9 mouse cellular contexts compared by ENCODE assay signal in genomic region chr2:118846246-118846645, GRCm38 (mm10). TPM values are rescaled to one million over a fixed set of nuclear protein-coding genes. Genes with fewer than 3 reads are reported as not detected.
DNase-seq lines count a peak whose midpoint lies in the region; ATAC-seq and TF ChIP-seq lines count a peak whose summit lies in the region.
"Had no signal": no experiment of that assay in that cellular context is flagged by ENCODE, and none has a peak within 500 bp of the region (broad histone marks: within the 10 kb centered on the region; RNA-seq: fewer than 3 reads in every experiment).

No protein-coding gene starts in this region.

- no peaks in the 10 kb centered on the region for H3K4me1 ChIP-seq in forebrain, embryonic 14.5 days (ENCODE audit: control insufficient read depth, insufficient read depth, low read length)
- no peaks in the 10 kb centered on the region for H3K4me1 ChIP-seq in forebrain, postnatal 0 days (ENCODE audit: insufficient read depth)
- peaks cover 13 to 22% of the 10 kb centered on the region in 2 experiments for H3K4me1 ChIP-seq in liver, embryonic 14.5 days (replicated peaks; ENCODE audit: control insufficient read depth in 2 of 2, insufficient read depth in 2 of 2, low read length in 1 of 2)
- H3K4me1 ChIP-seq in neural tube, embryonic 15.5 days: no peaks in the 10 kb centered on the region

- H3K4me2 ChIP-seq in forebrain, embryonic 14.5 days (ENCODE audit: low read length): no peak overlapping the region
- H3K4me2 ChIP-seq in forebrain, postnatal 0 days (ENCODE audit: low read depth): no peak overlapping the region
- no peak overlapping the region for H3K4me2 ChIP-seq in liver, embryonic 14.5 days (ENCODE audit: low read depth)
- no peak overlapping the region for H3K4me2 ChIP-seq in neural tube, embryonic 15.5 days
- H3K4me2 ChIP-seq: lung, embryonic 14.5 days had no signal

- no peaks in the 10 kb centered on the region for H3K27me3 ChIP-seq in forebrain, embryonic 14.5 days (replicated peaks; ENCODE audit: control insufficient read depth, insufficient read depth, low read length)
- H3K27me3 ChIP-seq in forebrain, postnatal 0 days (ENCODE audit: insufficient read depth, low read length): no peaks in the 10 kb centered on the region
- no peaks in the 10 kb centered on the region; the same call in 1 of the 2 replicates for H3K27me3 ChIP-seq in liver, embryonic 14.5 days (ENCODE audit: control insufficient read depth, insufficient read depth, low read length)
- H3K27me3 ChIP-seq in neural tube, embryonic 15.5 days (replicated peaks): no peaks in the 10 kb centered on the region

- no peak overlapping the region for H3K27ac ChIP-seq in forebrain, embryonic 14.5 days (ENCODE audit: low read depth, low read length)
- no peak overlapping the region for H3K27ac ChIP-seq in forebrain, postnatal 0 days (ENCODE audit: low read depth, low read length)
- H3K27ac ChIP-seq in liver, embryonic 14.5 days: no peak overlapping the region
- H3K27ac ChIP-seq in neural tube, embryonic 15.5 days (replicated peaks): no peak overlapping the region

- no peak overlapping the region for H3K4me3 ChIP-seq in forebrain, embryonic 14.5 days (ENCODE audit: low read depth, low read length)
- no peak overlapping the region for H3K4me3 ChIP-seq in forebrain, postnatal 0 days (ENCODE audit: low read depth, low read length)
- no peak overlapping the region for H3K4me3 ChIP-seq in liver, embryonic 14.5 days (ENCODE audit: insufficient read depth in 1 of 2, low read depth in 2 of 2, low read length in 2 of 2)
- no peak overlapping the region for H3K4me3 ChIP-seq in neural tube, embryonic 15.5 days (replicated peaks)

- TF ChIP-seq EP300 in liver, embryonic 14.5 days (IDR thresholded peaks at IDR 0.05; ENCODE audit: low read depth): no peak

- no peak overlapping the region for H3K9ac ChIP-seq in forebrain, embryonic 14.5 days (ENCODE audit: low read length)
- H3K9ac ChIP-seq in forebrain, postnatal 0 days: no peak overlapping the region
- H3K9ac ChIP-seq in liver, embryonic 14.5 days (replicated peaks): no peak overlapping the region
- H3K9ac ChIP-seq in neural tube, embryonic 15.5 days (replicated peaks): no peak overlapping the region
- H3K9ac ChIP-seq: lung, embryonic 14.5 days had no signal

- no peaks in the 10 kb centered on the region for H3K36me3 ChIP-seq in forebrain, embryonic 14.5 days (ENCODE audit: control insufficient read depth, insufficient read depth, low read length)
- no peaks in the 10 kb centered on the region for H3K36me3 ChIP-seq in forebrain, postnatal 0 days (ENCODE audit: insufficient read depth)
- H3K36me3 ChIP-seq in liver, embryonic 14.5 days (replicated peaks; ENCODE audit: control insufficient read depth, insufficient read depth, low read depth): no peaks in the 10 kb centered on the region
- no peaks in the 10 kb centered on the region for H3K36me3 ChIP-seq in neural tube, embryonic 15.5 days

- 52% methylated on average over 7 of the region's 7 CpGs for WGBS in forebrain, embryonic 14.5 days
- WGBS in forebrain, postnatal 0 days: 47% methylated on average over 7 of the region's 7 CpGs
- WGBS in liver, embryonic 14.5 days (ENCODE audit: insufficient replicate concordance): 63% methylated on average over 7 of the region's 7 CpGs
- 62% methylated on average over 7 of the region's 7 CpGs for WGBS in neural tube, embryonic 15.5 days

- peak; percentile 89 for ATAC-seq in forebrain, embryonic 14.5 days
- ATAC-seq in forebrain, postnatal 0 days: no peak
- peak; percentile 34; the same call in 1 of the 2 replicates for ATAC-seq in liver, embryonic 14.5 days (ENCODE audit: insufficient read depth)
- ATAC-seq in neural tube, embryonic 15.5 days (ENCODE audit: low FRiP score): no peak

- peak; percentile 78 for DNase-seq in forebrain, embryonic 14.5 days (ENCODE audit: low spot score)
- DNase-seq in forebrain, postnatal 0 days: no peak
- DNase-seq in urinary bladder, postnatal 14 days (ENCODE audit: low spot score): peak; percentile 8
- no peak for DNase-seq in urinary bladder, postnatal 25 days (ENCODE audit: low spot score)
- DNase-seq in liver, embryonic 14.5 days (ENCODE audit: low read depth in 3 of 3, low spot score in 3 of 3): peak in 1 of 3 experiments; percentile 39
- DNase-seq in layer of hippocampus, adult 9-10 months (ENCODE audit: low spot score): no peak
- DNase-seq in frontal cortex, adult 2 months (ENCODE audit: extremely low spot score in 1 of 2, low spot score in 1 of 2): no peak
- DNase-seq: lung, embryonic 14.5 days had no signal

- no peaks in the 10 kb centered on the region for H3K9me3 ChIP-seq in forebrain, embryonic 14.5 days (replicated peaks; ENCODE audit: control insufficient read depth, low read length)
- H3K9me3 ChIP-seq in forebrain, postnatal 0 days (ENCODE audit: low read length): no peaks in the 10 kb centered on the region
- no peaks in the 10 kb centered on the region for H3K9me3 ChIP-seq in liver, embryonic 14.5 days (ENCODE audit: control insufficient read depth, low read length)
- H3K9me3 ChIP-seq in neural tube, embryonic 15.5 days (replicated peaks): no peaks in the 10 kb centered on the region

- TF ChIP-seq CTCF in forebrain, postnatal 0 days (IDR thresholded peaks at IDR 0.05; ENCODE audit: low read depth): no peak
- TF ChIP-seq CTCF in liver, embryonic 14.5 days (IDR thresholded peaks at IDR 0.05; ENCODE audit: low read depth): no peak

RNA-seq across cellular contexts. Expression of gene Ivd, which starts 15.5 kb away (rescaled TPM):
- 39.6 and 45.1 TPM in 2 replicates for polyA plus RNA-seq in forebrain, embryonic 14.5 days (2014; fragmentation: Nextera tagmentation; extraction: Ambion mirVana)
- total RNA-seq in forebrain, postnatal 0 days (2014; rRNA removed): 49.0 and 50.5 TPM in 2 replicates
- polyA plus RNA-seq in forebrain, postnatal 0 days (2015; fragmentation: Nextera tagmentation; extraction: Ambion mirVana): 42.9 and 45.8 TPM in 2 replicates
- 23.1 and 26.3 TPM in 2 replicates for polyA plus RNA-seq in liver, embryonic 14.5 days (2012; rRNA removed)
- polyA plus RNA-seq in liver, embryonic 14.5 days (2014; fragmentation: Nextera tagmentation; extraction: Ambion mirVana): 23.3 and 27.4 TPM in 2 replicates
- 126 and 131 TPM in 2 replicates for polyA plus RNA-seq in frontal cortex, adult 2 months (2012; rRNA removed)
- polyA plus RNA-seq in neural tube, embryonic 15.5 days (2015; fragmentation: Nextera tagmentation; extraction: Ambion mirVana): 51.9 and 59.4 TPM in 2 replicates

RNA-seq across cellular contexts. Expression of gene Knstrn, which starts 32.4 kb away (rescaled TPM):
- polyA plus RNA-seq in forebrain, embryonic 14.5 days (2014; fragmentation: Nextera tagmentation; extraction: Ambion mirVana): 66.2 and 84.2 TPM in 2 replicates
- total RNA-seq in forebrain, postnatal 0 days (2014; rRNA removed): 7.1 and 7.5 TPM in 2 replicates
- polyA plus RNA-seq in forebrain, postnatal 0 days (2015; fragmentation: Nextera tagmentation; extraction: Ambion mirVana): 11.9 and 13.1 TPM in 2 replicates
- 22.9 and 50.8 TPM in 2 replicates for polyA plus RNA-seq in liver, embryonic 14.5 days (2012; rRNA removed)
- polyA plus RNA-seq in liver, embryonic 14.5 days (2014; fragmentation: Nextera tagmentation; extraction: Ambion mirVana): 84.7 and 88.1 TPM in 2 replicates
- polyA plus RNA-seq in frontal cortex, adult 2 months (2012; rRNA removed): 2.9 and 3.2 TPM in 2 replicates
- 14.8 and 30.3 TPM in 2 replicates for polyA plus RNA-seq in neural tube, embryonic 15.5 days (2015; fragmentation: Nextera tagmentation; extraction: Ambion mirVana)

RNA-seq across cellular contexts. Expression of gene Bahd1, which starts 53.9 kb away (rescaled TPM):
- 2.0 and 2.1 TPM in 2 replicates for polyA plus RNA-seq in forebrain, embryonic 14.5 days (2014; fragmentation: Nextera tagmentation; extraction: Ambion mirVana)
- total RNA-seq in forebrain, postnatal 0 days (2014; rRNA removed): 18.0 and 19.9 TPM in 2 replicates
- polyA plus RNA-seq in forebrain, postnatal 0 days (2015; fragmentation: Nextera tagmentation; extraction: Ambion mirVana): 4.6 and 5.1 TPM in 2 replicates
- polyA plus RNA-seq in liver, embryonic 14.5 days (2012; rRNA removed): 4.9 and 5.2 TPM in 2 replicates
- 0.83 and 1.0 TPM in 2 replicates for polyA plus RNA-seq in liver, embryonic 14.5 days (2014; fragmentation: Nextera tagmentation; extraction: Ambion mirVana)
- polyA plus RNA-seq in frontal cortex, adult 2 months (2012; rRNA removed): 25.4 and 26.8 TPM in 2 replicates
- polyA plus RNA-seq in neural tube, embryonic 15.5 days (2015; fragmentation: Nextera tagmentation; extraction: Ambion mirVana): 8.5 TPM in 2 replicates

Comparison
In these comparisons a context has a peak if more than half of its experiments do, and no peak if none do; other contexts are left out.
1. ATAC-seq: peak in forebrain, embryonic 14.5 days (single experiment) and liver, embryonic 14.5 days (single experiment); none in forebrain, postnatal 0 days (single experiment) and neural tube, embryonic 15.5 days (single experiment).
2. DNase-seq: peak in forebrain, embryonic 14.5 days (single experiment) and urinary bladder, postnatal 14 days (single experiment); none in forebrain, postnatal 0 days (single experiment), urinary bladder, postnatal 25 days (single experiment), layer of hippocampus, adult 9-10 months (single experiment) and frontal cortex, adult 2 months (0 of 2).